Mouse (Mus musculus): Measurements from ENCODE around the gene Rsph3a.

DNA sequence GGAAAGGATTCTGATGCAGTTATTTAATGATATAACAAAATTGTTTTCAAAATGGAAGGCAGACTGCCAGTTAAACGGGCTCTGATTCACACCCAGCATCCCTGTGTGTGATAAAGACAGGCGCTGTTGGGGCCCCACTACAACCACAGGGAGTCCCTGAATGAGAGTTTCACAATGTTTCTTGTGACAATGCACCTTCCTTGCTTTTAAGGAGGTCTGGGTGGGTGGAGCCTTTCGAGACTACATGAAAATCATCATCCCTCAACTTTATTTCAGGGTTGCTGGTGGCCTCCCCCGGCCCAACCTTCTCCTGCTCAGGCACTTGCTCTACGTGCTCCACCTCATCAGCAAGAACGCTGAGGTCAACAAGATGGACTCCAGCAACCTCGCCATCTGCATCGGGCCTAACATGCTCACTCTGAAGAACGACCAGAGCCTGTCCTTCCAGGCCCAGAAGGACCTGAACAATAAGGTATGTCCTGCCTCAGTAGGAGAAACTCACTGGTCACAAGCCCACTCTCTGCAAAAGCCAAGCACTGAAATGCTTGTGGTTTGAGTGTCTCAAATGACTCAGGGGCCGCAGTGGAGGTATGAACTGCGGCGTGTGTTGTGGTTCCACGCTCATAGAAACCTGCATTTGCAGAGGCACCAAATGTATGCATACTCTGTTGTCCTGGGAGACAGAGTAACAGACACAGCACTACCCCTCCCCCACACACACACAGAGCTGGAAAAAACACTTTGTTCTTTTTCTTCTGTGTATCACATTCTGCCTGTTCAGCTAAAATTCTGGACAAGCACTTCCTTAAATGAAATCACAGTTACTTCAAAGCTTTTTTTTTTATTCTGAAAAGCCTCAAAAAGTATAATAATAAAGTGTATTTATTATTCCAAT, 14.1 kb upstream of the Rsph3a start:
- TF ChIP-seq CTCF (IDR thresholded peaks at IDR 0.05) (no peak), EP300 (IDR thresholded peaks at IDR 0.05) (no peak)
